Comparison of ENCODE assay signal across 14 mouse cellular contexts in genomic region chr2:103631293-103631717, GRCm38 (mm10).
DNase-seq lines count a peak whose midpoint lies in the region; ATAC-seq lines count a peak whose summit lies in the region.
"Had no signal": no experiment of that assay in that cellular context is flagged by ENCODE, and none has a peak within 500 bp of the region (broad histone marks: within the 10 kb centered on the region; RNA-seq: fewer than 3 reads in every experiment).

No protein-coding gene starts in this region.

- no peak overlapping the region for H3K4me2 ChIP-seq in embryonic facial prominence, embryonic 14.5 days (ENCODE audit: low read depth, low read length)
- peak overlapping the region; percentile 21; the same call in 1 of the 2 replicates for H3K4me2 ChIP-seq in limb, embryonic 13.5 days (replicated peaks)

- peak; percentile 69 for DNase-seq in embryo, embryonic 11 days
- DNase-seq in embryonic facial prominence, embryonic 14.5 days (ENCODE audit: low spot score), result peak; percentile 70
- DNase-seq in urinary bladder, postnatal 36 days (ENCODE audit: low spot score in 2 of 2), result no peak
- no peak for DNase-seq in thymus, adult 18-20 months
- DNase-seq: adrenal gland, adult 2 months; cerebellum, postnatal 36 days; heart, adult 2 months; heart, postnatal 14 days; kidney, adult 2 months; liver, postnatal 0 days had no signal

- ATAC-seq in megakaryocyte, adult 5-6 weeks (ENCODE audit: poor library complexity, severe bottlenecking), result no peak
- 0 out of 2 replicates have a peak, but pooled peaks have one; percentile 26 for ATAC-seq in embryonic facial prominence, embryonic 14.5 days (ENCODE audit: low read depth)
- ATAC-seq in limb, embryonic 13.5 days (ENCODE audit: low FRiP score, low read depth), result peak; percentile 71
- ATAC-seq: liver, postnatal 0 days had no signal

- peaks cover 60% of the 10 kb centered on the region for H3K27me3 ChIP-seq in megakaryocyte, embryonic 14.5 days (replicated peaks)
- H3K27me3 ChIP-seq in embryonic facial prominence, embryonic 14.5 days (replicated peaks; ENCODE audit: control insufficient read depth, insufficient read depth, low read length), result no peaks in the 10 kb centered on the region
- H3K27me3 ChIP-seq in limb, embryonic 13.5 days, result no peaks in the 10 kb centered on the region

- H3K4me1 ChIP-seq in megakaryocyte, embryonic 14.5 days, result peaks cover 26% of the 10 kb centered on the region
- peaks cover 40% of the 10 kb centered on the region for H3K4me1 ChIP-seq in embryonic facial prominence, embryonic 14.5 days (ENCODE audit: control insufficient read depth, insufficient read depth, low read length)
- H3K4me1 ChIP-seq in limb, embryonic 13.5 days, result peaks cover 52% of the 10 kb centered on the region

- WGBS in embryonic facial prominence, embryonic 14.5 days, result 22% methylated on average over 7 of the region's 7 CpGs
- 27% methylated on average over 7 of the region's 7 CpGs for WGBS in limb, embryonic 13.5 days

- H3K9ac ChIP-seq in embryonic facial prominence, embryonic 14.5 days (ENCODE audit: low read depth, low read length), result no peak overlapping the region
- H3K9ac ChIP-seq in limb, embryonic 13.5 days, result no peak overlapping the region
- H3K9ac ChIP-seq: liver, postnatal 0 days had no signal

- H3K27ac ChIP-seq in embryonic facial prominence, embryonic 14.5 days (replicated peaks; ENCODE audit: low read depth, low read length), result no peak overlapping the region
- no peak overlapping the region for H3K27ac ChIP-seq in limb, embryonic 13.5 days
- H3K27ac ChIP-seq: heart, adult 2 months; stomach, postnatal 0 days had no signal

- H3K9me3 ChIP-seq in megakaryocyte, embryonic 14.5 days, result no peaks in the 10 kb centered on the region
- no peaks in the 10 kb centered on the region for H3K9me3 ChIP-seq in embryonic facial prominence, embryonic 14.5 days (ENCODE audit: control insufficient read depth, low read length)
- H3K9me3 ChIP-seq in limb, embryonic 13.5 days, result no peaks in the 10 kb centered on the region

- H3K36me3 ChIP-seq in megakaryocyte, embryonic 14.5 days (replicated peaks; ENCODE audit: low read length), result no peaks in the 10 kb centered on the region
- H3K36me3 ChIP-seq in embryonic facial prominence, embryonic 14.5 days (ENCODE audit: control insufficient read depth, insufficient read depth, low read length), result no peaks in the 10 kb centered on the region
- no peaks in the 10 kb centered on the region for H3K36me3 ChIP-seq in limb, embryonic 13.5 days

- peak overlapping the region; percentile 31 for H3K4me3 ChIP-seq in megakaryocyte, embryonic 14.5 days (replicated peaks)
- H3K4me3 ChIP-seq in embryonic facial prominence, embryonic 14.5 days (ENCODE audit: low read depth, low read length), result no peak overlapping the region
- H3K4me3 ChIP-seq in limb, embryonic 13.5 days, result no peak overlapping the region
- H3K4me3 ChIP-seq: heart, adult 2 months had no signal

Comparison
In these comparisons a context has a peak if more than half of its experiments do, and no peak if none do; other contexts are left out.
1. DNase-seq: peak in embryo, embryonic 11 days (single experiment) and embryonic facial prominence, embryonic 14.5 days (single experiment); none in urinary bladder, postnatal 36 days (0 of 2) and thymus, adult 18-20 months (0 of 2).